Mouse (Mus musculus) liver, embryonic 11.5 days (tissue): ENCODE measurements at regions not wholly inside any gene's neighbourhood (a gene's known extent, or its start where the extent isn't known, plus 50 kb on each side); places are given as distances from the start of the nearest gene placed in this dataset.
"Not testable (repeated sequence)": the region's sequence is repeated elsewhere in the genome, so short reads cannot be mapped to it uniquely, and the experiment has no call there.

ENCODE experiments used
- ATAC-seq: fragments of 200-750 bp; cut with Nextera tagmentation; replicated peaks from 2 replicates; pipeline ENCODE4 v1.8.0; 2017; ENCODE audit warnings: moderate number of reproducible peaks, mild to moderate bottlenecking, moderate TSS enrichment, moderate library complexity; ENCODE audit not compliant: low FRiP score
- DNase-seq: peaks from one replicate; pipeline ENCODE4 v3.0.0-alpha.2; 2017; ENCODE audit warnings: low spot score
- H3K27ac ChIP-seq: fragments of 300-500 bp; sonication (generic); 2 replicates; pipeline ENCODE4 v1.5.1; 2014; ENCODE audit warnings: mild to moderate bottlenecking, low read depth, low read length, control low read depth
- H3K27me3 ChIP-seq: fragments of 300-500 bp; sonication (generic); replicated peaks from 2 replicates; pipeline ENCODE4 v1.6.1; 2014; ENCODE audit warnings: low read length, mixed read lengths; ENCODE audit not compliant: control insufficient read depth, insufficient read depth
- H3K36me3 ChIP-seq: fragments of 300-500 bp; sonication (generic); 2 replicates; pipeline ENCODE4 v1.6.1; 2014; ENCODE audit warnings: mild to moderate bottlenecking, low read length, moderate library complexity, mixed read lengths; ENCODE audit not compliant: control insufficient read depth, insufficient read depth
- H3K4me1 ChIP-seq: fragments of 300-500 bp; sonication (generic); replicated peaks from 2 replicates; pipeline ENCODE4 v1.6.1; 2014; ENCODE audit warnings: low read length, mixed read lengths; ENCODE audit not compliant: control insufficient read depth, insufficient read depth
- H3K4me2 ChIP-seq: fragments of 300-500 bp; sonication (generic); 2 replicates; pipeline ENCODE4 v1.6.1; 2014; ENCODE audit warnings: mild to moderate bottlenecking, control low read depth, moderate library complexity
- H3K4me3 ChIP-seq: fragments of 300-500 bp; sonication (generic); 2 replicates; pipeline ENCODE4 v1.5.1; 2014; ENCODE audit warnings: low read depth, low read length, control low read depth
- H3K9ac ChIP-seq: fragments of 300-500 bp; sonication (generic); 2 replicates; pipeline ENCODE4 v1.6.1; 2014; ENCODE audit warnings: low read depth, low read length, control low read depth
- H3K9me3 ChIP-seq: fragments of 300-500 bp; sonication (generic); 2 replicates; pipeline ENCODE4 v1.6.1; 2016; ENCODE audit warnings: low read length, inconsistent platforms, mixed read lengths; ENCODE audit not compliant: control insufficient read depth
- WGBS: fragments of 180-500 bp; shearing (Covaris S2); extraction: QIAGEN DNeasy Blood & Tissue Kit; methylation state at CpG from one replicate; pipeline ENCODE4 v1.1.7; 2014; 5-methylcytosine and 5-hydroxymethylcytosine counted together

DNA sequence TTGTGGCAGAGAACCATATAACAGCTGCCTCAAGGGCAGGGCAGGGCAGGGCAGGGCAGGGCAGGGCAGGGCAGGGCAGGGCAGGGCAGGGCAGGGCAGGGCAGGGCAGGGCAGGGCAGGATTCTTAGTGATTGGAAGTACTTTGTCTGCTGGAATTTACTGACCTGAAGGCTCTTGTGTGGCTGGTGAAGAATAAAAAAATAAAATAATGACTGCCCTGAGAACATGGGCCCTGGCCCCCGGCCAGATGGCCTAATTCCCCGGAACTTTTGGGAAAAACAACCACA lies 169.3 kb downstream of the Qk start:
- H3K36me3 ChIP-seq, DNase-seq, H3K4me2 ChIP-seq, H3K27me3 ChIP-seq, H3K9me3 ChIP-seq, H3K4me1 ChIP-seq, H3K4me3 ChIP-seq, H3K27ac ChIP-seq, H3K9ac ChIP-seq, ATAC-seq: not testable (repeated sequence)
- WGBS, result 91% methylated on average over 2 of the region's 2 CpGs

DNA sequence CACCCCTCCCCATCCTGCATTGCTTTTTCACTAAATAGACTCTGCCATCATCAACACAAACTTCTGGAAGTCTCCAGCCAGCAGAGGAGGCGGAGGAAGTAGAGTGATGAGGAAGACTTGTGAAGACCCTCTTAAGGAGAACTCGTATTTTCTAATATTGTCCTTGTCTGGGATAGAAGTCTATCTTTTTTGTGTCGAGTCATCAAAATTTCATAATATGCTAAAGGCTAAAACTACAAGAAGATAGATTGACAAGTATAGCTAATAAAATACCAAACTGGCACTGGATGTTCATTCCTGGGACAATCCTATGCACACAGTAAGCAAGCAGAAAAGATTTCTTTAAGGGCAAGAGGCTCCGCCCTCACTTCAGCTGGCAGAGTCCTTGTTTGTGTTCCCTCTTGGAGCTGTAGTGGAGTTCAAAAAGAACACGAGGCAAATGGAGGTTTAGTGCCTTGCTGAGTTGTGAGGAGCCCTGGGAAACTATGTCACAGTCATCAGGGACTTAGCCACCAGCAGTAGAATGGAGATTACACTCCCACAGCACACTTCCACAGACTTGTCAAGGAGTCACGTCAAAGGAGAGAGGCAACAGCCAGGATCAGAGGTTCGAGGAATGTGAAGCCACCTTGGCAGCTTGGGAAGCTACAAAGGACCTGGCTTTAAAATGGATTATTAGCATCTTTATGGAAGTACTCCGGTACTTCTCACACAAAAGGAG lies 169.8 kb downstream of the Qk start:
- H3K4me2 ChIP-seq, result no peak overlapping the region
- no peaks in the 10 kb centered on the region for H3K27me3 ChIP-seq
- no peak overlapping the region for H3K4me3 ChIP-seq
- DNase-seq (no peak), ATAC-seq (no peak)
- H3K27ac ChIP-seq, result no peak overlapping the region
- no peaks in the 10 kb centered on the region for H3K4me1 ChIP-seq
- no peaks in the 10 kb centered on the region for H3K36me3 ChIP-seq
- no peak overlapping the region for H3K9ac ChIP-seq
- WGBS, result 71% methylated on average over 8 of the region's 8 CpGs
- H3K9me3 ChIP-seq, result no peaks in the 10 kb centered on the region

DNA sequence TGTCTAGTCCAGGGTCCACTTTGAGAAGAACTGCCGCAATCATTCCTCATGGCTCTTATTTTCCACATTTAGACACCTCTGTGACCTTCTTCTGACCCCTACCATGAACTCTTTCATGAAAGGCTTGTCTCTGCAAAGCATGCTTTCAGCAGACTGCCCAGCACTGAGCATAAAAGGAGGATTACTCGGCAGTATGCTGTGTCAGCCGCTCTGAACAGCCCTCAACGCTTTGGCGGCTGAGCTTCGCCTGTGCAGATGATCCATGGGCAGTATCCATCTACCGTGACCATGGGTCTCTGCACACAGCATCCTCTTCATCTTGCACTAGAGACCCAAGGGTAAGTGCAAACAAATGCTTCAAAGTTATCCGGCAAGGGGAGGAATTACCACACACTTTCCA lies 172.5 kb downstream of the Qk start:
- Histone ChIP-seq H3K36me3 (no peaks in the 10 kb centered on the region), H3K27me3 (no peaks in the 10 kb centered on the region), H3K9me3 (no peaks in the 10 kb centered on the region), H3K4me2 (no peak overlapping the region), H3K4me1 (no peaks in the 10 kb centered on the region), H3K9ac (no peak overlapping the region), H3K4me3 (no peak overlapping the region), H3K27ac (no peak overlapping the region)
- ATAC-seq (no peak), DNase-seq (no peak)
- 78% methylated on average over 8 of the region's 8 CpGs for WGBS

DNA sequence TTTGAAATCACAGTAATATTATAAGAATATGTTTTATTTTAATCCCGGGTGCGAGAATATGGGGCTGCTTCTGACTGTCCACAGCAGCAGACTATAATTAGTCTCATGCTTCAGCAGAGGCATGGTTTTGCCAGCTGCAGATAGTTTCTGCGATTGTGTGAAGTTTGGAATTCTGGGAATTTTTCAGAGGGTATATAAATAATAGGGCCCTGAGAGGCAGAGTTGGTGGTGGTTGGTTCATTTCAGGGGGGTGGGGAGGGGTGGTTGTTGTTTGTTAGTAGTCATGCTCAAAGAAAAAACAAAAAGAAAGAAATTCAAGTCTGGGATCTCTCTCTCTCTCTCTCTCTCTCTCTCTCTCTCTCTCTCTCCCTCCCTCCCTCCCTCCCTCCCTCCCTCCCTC lies 173.1 kb downstream of the Qk start:
- no peak for ATAC-seq
- no peak for DNase-seq
- Histone ChIP-seq H3K4me2 (no peak overlapping the region), H3K9me3 (no peaks in the 10 kb centered on the region), H3K9ac (no peak overlapping the region), H3K4me3 (no peak overlapping the region), H3K27ac (no peak overlapping the region), H3K27me3 (no peaks in the 10 kb centered on the region), H3K36me3 (no peaks in the 10 kb centered on the region), H3K4me1 (no peaks in the 10 kb centered on the region)
- 76% methylated on average over 3 of the region's 3 CpGs for WGBS

DNA sequence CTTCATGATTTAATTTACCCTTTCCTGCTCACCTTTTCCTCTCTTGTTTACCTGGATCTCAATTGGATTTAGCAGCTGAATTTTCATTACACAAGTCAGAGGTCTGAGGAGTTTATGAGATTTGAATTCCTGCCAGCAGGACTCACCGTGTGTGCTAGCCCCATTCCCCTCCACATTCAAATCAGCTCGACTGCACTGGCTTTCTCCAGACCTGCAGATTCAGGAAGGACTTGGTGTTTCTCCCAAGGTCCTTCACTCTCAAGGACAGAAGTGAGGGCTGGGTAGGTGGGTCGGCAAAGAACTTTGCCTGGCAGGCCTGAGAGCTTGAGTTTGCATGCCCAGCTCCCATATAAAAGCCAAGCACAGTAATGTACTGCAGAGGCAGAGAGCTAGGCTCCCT lies 180.8 kb downstream of the Qk start:
- no peaks in the 10 kb centered on the region for H3K27me3 ChIP-seq
- H3K27ac ChIP-seq, result no peak overlapping the region
- 49% methylated on average over 3 of the region's 3 CpGs for WGBS
- H3K4me3 ChIP-seq, result no peak overlapping the region
- H3K4me1 ChIP-seq, result no peaks in the 10 kb centered on the region
- no peak overlapping the region for H3K9ac ChIP-seq
- H3K4me2 ChIP-seq, result no peak overlapping the region
- no peaks in the 10 kb centered on the region for H3K36me3 ChIP-seq
- DNase-seq (no peak), ATAC-seq (no peak)
- no peaks in the 10 kb centered on the region for H3K9me3 ChIP-seq

DNA sequence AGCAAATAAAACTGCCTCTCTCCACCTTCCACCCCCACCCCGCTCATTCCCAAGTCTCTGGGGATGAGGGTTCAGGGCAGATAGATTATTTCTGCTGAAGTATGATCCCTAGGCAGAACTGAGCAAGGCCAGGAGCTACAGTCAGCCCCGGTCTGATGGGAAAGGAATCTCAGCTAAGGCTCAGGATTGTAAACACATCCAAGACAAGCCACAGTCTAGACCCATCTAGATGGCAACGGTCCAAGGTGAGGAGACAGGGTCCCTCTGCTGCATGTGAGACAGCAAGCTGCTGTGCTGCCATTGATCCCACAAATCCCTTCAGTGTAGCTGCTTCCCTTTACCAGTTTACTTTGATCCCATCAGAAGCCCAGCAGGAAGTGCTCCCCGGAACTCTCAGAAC lies 181.3 kb downstream of the Qk start:
- no peak overlapping the region for H3K27ac ChIP-seq
- H3K4me2 ChIP-seq, result no peak overlapping the region
- H3K27me3 ChIP-seq, result no peaks in the 10 kb centered on the region
- H3K4me3 ChIP-seq, result no peak overlapping the region
- no peaks in the 10 kb centered on the region for H3K9me3 ChIP-seq
- DNase-seq, result no peak
- ATAC-seq, result no peak
- H3K9ac ChIP-seq, result no peak overlapping the region
- no peaks in the 10 kb centered on the region for H3K4me1 ChIP-seq
- no peaks in the 10 kb centered on the region for H3K36me3 ChIP-seq
- 44% methylated on average over 4 of the region's 4 CpGs for WGBS

DNA sequence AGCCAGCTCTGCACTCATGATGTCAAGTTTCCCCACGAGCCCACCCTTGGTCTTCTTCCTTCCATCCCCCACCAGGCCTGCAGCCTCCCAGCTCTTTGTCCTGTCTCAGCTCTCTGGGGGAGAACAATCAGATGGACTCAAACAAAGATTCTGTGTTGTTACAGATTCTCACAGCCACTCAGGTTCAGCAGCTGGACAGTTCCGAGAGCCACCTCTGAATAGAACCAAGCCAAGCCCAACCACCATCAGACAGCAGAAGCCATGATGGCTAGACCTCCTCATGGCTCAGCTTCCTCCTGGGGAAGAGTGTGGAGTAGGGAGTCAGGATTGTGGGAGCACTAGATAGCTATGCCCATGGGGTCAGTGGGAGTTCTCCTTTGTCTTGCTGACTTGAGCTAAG lies 184.5 kb downstream of the Qk start:
- H3K4me2 ChIP-seq, result no peak overlapping the region
- WGBS, result 69% methylated on average over 2 of the region's 2 CpGs
- no peak overlapping the region for H3K27ac ChIP-seq
- H3K9ac ChIP-seq, result no peak overlapping the region
- no peak for DNase-seq
- H3K36me3 ChIP-seq, result no peaks in the 10 kb centered on the region
- no peaks in the 10 kb centered on the region for H3K9me3 ChIP-seq
- no peaks in the 10 kb centered on the region for H3K4me1 ChIP-seq
- no peaks in the 10 kb centered on the region for H3K27me3 ChIP-seq
- no peak for ATAC-seq
- no peak overlapping the region for H3K4me3 ChIP-seq

DNA sequence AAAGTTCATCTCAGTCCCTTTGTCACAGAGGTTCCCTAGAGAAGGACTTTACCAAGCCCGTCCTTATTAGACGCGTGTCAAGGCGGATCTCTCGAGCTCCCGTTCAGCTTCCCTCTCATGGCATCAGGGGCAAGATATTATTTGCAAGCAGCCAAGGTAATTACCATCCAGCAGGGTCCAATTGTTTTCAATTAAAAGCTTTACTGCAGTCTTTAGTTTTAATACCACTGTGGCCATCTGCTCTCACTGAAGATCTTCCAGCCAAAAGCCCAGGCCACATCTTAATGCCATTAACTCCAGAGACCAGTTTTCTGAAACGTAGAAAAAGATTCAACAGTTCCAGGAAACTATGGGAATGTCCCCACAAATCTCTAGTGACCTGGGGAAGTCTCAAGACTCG lies 191.1 kb downstream of the Qk start:
- Histone ChIP-seq H3K27ac (no peak overlapping the region), H3K4me3 (no peak overlapping the region), H3K4me2 (no peak overlapping the region), H3K36me3 (no peaks in the 10 kb centered on the region), H3K9ac (no peak overlapping the region), H3K4me1 (no peaks in the 10 kb centered on the region), H3K27me3 (no peaks in the 10 kb centered on the region), H3K9me3 (no peaks in the 10 kb centered on the region)
- DNase-seq (no peak), ATAC-seq (no peak)
- 71% methylated on average over 8 of the region's 8 CpGs for WGBS

DNA sequence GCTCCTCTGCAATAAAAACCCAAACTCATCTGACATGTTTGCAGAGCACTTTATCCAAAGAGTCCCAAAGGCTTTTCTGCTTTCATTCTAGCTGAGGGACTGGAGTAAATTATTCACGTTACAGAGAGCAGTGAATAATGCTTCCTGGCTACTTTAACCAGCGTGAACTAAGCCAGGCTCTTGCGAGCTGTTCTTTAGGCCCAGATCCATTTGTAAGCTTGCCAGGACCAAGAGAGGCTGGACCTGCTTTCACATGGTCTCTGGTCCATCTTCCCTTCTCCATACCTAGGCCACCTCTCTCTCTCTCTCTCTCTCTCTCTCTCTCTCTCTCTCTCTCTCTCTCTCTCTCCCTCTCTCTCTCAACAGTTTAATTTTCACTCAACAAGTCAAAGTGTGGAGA lies 197.2 kb downstream of the Qk start:
- Histone ChIP-seq H3K27me3 (no peaks in the 10 kb centered on the region), H3K36me3 (no peaks in the 10 kb centered on the region), H3K4me2 (no peak overlapping the region), H3K9ac (no peak overlapping the region), H3K4me1 (no peaks in the 10 kb centered on the region), H3K4me3 (no peak overlapping the region), H3K9me3 (no peaks in the 10 kb centered on the region), H3K27ac (no peak overlapping the region)
- WGBS, result 80% methylated on average over 3 of the region's 3 CpGs
- ATAC-seq (no peak), DNase-seq (no peak)
